Mouse (Mus musculus): ENCODE data around the gene Ifitm2. TPM values are rescaled to one million over a fixed set of nuclear protein-coding genes. Genes with fewer than 3 reads are reported as not detected.

Gene Ifitm2
- polyA plus RNA-seq, 1 experiment from 2014 or later, result 225 TPM

DNA sequence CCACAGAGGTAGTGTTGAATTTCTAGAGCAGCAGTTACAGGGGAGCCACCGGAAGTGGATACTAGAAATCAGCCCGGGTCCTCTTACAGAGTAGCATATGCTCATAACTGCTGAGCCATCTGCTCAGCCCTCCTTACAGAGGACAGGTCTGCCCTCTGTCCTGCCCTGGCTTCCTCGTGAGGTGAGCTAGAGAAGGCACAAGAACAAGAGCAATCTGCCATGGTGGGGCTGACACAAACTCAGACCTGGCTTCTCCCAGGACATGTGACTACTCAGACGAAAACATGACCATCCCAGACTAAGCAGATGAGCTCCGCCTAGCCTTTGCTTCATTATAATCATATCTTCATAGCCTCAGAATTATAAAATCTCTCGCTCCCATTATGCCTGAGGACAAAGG, 4.0 kb downstream of the Ifitm2 start:
- ATAC-seq (replicated peaks; ENCODE audit: low FRiP score) (no peak), DNase-seq (ENCODE audit: low spot score) (no peak)
- no peak overlapping the region for H3K4me2 ChIP-seq (ENCODE audit: low read depth, low read length, severe bottlenecking)
- WGBS, result 84% methylated on average over 6 of the region's 6 CpGs
- H3K27me3 ChIP-seq (ENCODE audit: control insufficient read depth, insufficient read depth, low read length), result 0 out of 2 replicates have a peak, but pooled peaks cover 2% of the 10 kb centered on the region
- H3K36me3 ChIP-seq (ENCODE audit: control insufficient read depth, insufficient read depth, low read length), result no peaks in the 10 kb centered on the region
- no peak overlapping the region for H3K9ac ChIP-seq (ENCODE audit: low read length)
- H3K27ac ChIP-seq (ENCODE audit: low read depth, low read length), result no peak overlapping the region
- H3K4me3 ChIP-seq (ENCODE audit: low read depth, low read length), result no peak overlapping the region
- no peaks in the 10 kb centered on the region for H3K9me3 ChIP-seq (ENCODE audit: control insufficient read depth, low read length)
- peaks cover 10% of the 10 kb centered on the region; the same call in 1 of the 2 replicates for H3K4me1 ChIP-seq (replicated peaks; ENCODE audit: control insufficient read depth, insufficient read depth, low read length)

DNA sequence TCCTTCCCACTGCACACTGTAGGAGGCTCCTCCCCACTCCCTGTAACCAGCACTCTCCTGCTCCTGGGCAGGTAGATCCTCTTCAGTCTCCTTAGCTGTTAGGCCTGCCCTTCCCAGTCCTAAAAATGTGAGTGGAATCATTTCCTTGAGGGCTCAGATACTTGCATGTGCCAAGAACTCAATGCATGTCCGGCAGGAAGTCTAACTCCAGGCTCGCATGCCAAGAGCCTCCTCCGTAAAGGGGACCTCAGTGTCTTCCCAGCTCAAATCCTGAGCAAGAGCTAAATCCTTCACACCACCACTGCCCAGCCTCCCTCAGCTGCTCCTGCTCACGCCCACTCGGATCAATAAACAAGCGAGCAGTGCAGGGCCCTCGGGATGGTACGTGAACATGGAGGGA, 4.7 kb downstream of the Ifitm2 start:
- no peak for ATAC-seq (replicated peaks; ENCODE audit: low FRiP score)
- Histone ChIP-seq H3K27ac (ENCODE audit: low read depth, low read length) (no peak overlapping the region), H3K4me2 (ENCODE audit: low read depth, low read length, severe bottlenecking) (no peak overlapping the region), H3K27me3 (ENCODE audit: control insufficient read depth, insufficient read depth, low read length) (no peaks in the 10 kb centered on the region), H3K4me1 (replicated peaks; ENCODE audit: control insufficient read depth, insufficient read depth, low read length) (peaks cover 8% of the 10 kb centered on the region; the same call in 1 of the 2 replicates), H3K36me3 (ENCODE audit: control insufficient read depth, insufficient read depth, low read length) (no peaks in the 10 kb centered on the region), H3K4me3 (ENCODE audit: low read depth, low read length) (no peak overlapping the region), H3K9me3 (ENCODE audit: control insufficient read depth, low read length) (no peaks in the 10 kb centered on the region), H3K9ac (ENCODE audit: low read length) (no peak overlapping the region)
- DNase-seq (ENCODE audit: low spot score), result no peak
- WGBS, result 60% methylated on average over 8 of the region's 8 CpGs

DNA sequence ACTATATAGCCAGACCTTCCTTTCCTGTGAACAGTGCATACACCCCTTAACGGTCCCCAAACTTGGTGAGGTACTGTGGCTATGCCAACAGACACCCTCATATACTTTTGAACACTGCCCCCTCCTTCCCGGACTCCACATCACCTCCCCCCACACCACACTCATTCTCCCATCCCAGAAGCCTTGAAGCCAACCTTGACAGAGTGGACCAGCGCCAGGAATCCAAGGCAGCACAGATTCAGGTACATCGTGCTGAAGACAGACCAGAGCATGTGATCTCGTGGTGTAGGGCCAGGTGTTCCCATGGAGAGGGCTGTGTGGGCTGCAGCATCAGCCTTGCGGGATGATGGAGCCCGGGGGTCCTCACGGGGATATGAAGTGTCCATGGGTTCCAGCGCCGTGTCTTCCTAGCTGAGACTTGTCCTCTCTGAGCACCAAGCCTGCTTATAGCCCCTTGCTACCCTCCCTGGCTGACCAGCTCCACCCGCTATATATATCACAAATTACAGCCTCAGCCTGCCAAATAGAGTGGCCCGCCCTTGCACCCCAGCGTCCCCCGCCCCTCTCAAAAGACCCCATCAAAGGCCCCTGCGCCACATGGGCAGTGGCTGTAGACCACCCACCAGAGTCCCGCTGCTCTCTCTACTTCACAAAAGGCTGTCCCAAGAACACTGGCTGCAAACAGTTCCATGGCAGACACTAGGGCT, 5.8 kb downstream of the Ifitm2 start, which contains the start of gene Ifitm5:
Ifitm5 (minus strand) TSS at position 468 of the 707 bp plus-strand sequence.
- Histone ChIP-seq H3K9me3 (ENCODE audit: control insufficient read depth, low read length) (no peaks in the 10 kb centered on the region), H3K4me1 (replicated peaks; ENCODE audit: control insufficient read depth, insufficient read depth, low read length) (peaks cover 8% of the 10 kb centered on the region; the same call in 1 of the 2 replicates), H3K27ac (ENCODE audit: low read depth, low read length) (no peak within 1 kb of the TSS), H3K4me3 (ENCODE audit: low read depth, low read length) (no peak within 1 kb of the TSS), H3K36me3 (ENCODE audit: control insufficient read depth, insufficient read depth, low read length) (no peaks in the 10 kb centered on the region), H3K9ac (ENCODE audit: low read length) (no peak within 1 kb of the TSS), H3K4me2 (ENCODE audit: low read depth, low read length, severe bottlenecking) (no peak within 1 kb of the TSS), H3K27me3 (ENCODE audit: control insufficient read depth, insufficient read depth, low read length) (no peaks in the 10 kb centered on the region)
- DNase-seq (ENCODE audit: low spot score) (no peak), ATAC-seq (replicated peaks; ENCODE audit: low FRiP score) (no peak)
- WGBS, result 74% methylated on average over 16 of the region's 16 CpGs

DNA sequence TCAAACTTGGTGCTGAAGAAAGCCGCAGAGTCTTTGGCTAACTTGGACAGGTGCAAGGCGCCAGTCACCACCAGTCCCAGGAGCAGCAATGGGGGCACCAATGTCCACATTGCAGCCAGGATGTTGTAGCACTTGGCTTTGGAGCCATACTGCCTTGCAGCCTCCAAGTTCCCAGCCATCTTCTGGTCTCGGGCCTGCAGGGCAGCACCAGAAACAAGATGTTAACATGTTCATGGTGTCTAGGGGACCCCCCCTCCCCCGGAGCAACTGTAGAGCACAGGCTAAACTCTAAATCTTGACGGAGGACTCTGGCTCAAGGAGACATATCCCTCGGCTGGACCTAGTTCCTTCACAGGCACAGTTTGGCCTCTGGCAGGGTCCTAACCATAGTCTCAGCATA, 6.5 kb downstream of the Ifitm2 start:
- Histone ChIP-seq H3K4me1 (replicated peaks; ENCODE audit: control insufficient read depth, insufficient read depth, low read length) (peaks cover 8% of the 10 kb centered on the region; the same call in 1 of the 2 replicates), H3K36me3 (ENCODE audit: control insufficient read depth, insufficient read depth, low read length) (no peaks in the 10 kb centered on the region), H3K4me2 (ENCODE audit: low read depth, low read length, severe bottlenecking) (no peak overlapping the region), H3K4me3 (ENCODE audit: low read depth, low read length) (no peak overlapping the region), H3K9me3 (ENCODE audit: control insufficient read depth, low read length) (no peaks in the 10 kb centered on the region), H3K27ac (ENCODE audit: low read depth, low read length) (no peak overlapping the region), H3K27me3 (ENCODE audit: control insufficient read depth, insufficient read depth, low read length) (no peaks in the 10 kb centered on the region), H3K9ac (ENCODE audit: low read length) (no peak overlapping the region)
- ATAC-seq (replicated peaks; ENCODE audit: low FRiP score) (no peak), DNase-seq (ENCODE audit: low spot score) (no peak)
- WGBS, result 91% methylated on average over 6 of the region's 6 CpGs

GRCm38 (mm10) chr7:140948161-140948560, 7.6 kb downstream of the Ifitm2 start:
- ATAC-seq (replicated peaks; ENCODE audit: low FRiP score), result no peak
- no peak overlapping the region for H3K27ac ChIP-seq (ENCODE audit: low read depth, low read length)

GRCm38 (mm10) chr7:140946980-140947379, 8.8 kb downstream of the Ifitm2 start:
- no peak for ATAC-seq (replicated peaks; ENCODE audit: low FRiP score)
- no peaks in the 10 kb centered on the region for H3K36me3 ChIP-seq (ENCODE audit: control insufficient read depth, insufficient read depth, low read length)
- 80% methylated on average over 7 of the region's 7 CpGs for WGBS

More at GRCm38 (mm10) chr7:140948161-140948560, 7.6 kb downstream of the Ifitm2 start:
- no peaks in the 10 kb centered on the region for H3K36me3 ChIP-seq (ENCODE audit: control insufficient read depth, insufficient read depth, low read length)
- H3K4me2 ChIP-seq (ENCODE audit: low read depth, low read length, severe bottlenecking), result no peak overlapping the region
- H3K4me1 ChIP-seq (replicated peaks; ENCODE audit: control insufficient read depth, insufficient read depth, low read length), result peaks cover 8% of the 10 kb centered on the region; the same call in 1 of the 2 replicates
- H3K4me3 ChIP-seq (ENCODE audit: low read depth, low read length), result no peak overlapping the region
- H3K9ac ChIP-seq (ENCODE audit: low read length), result no peak overlapping the region
- no peaks in the 10 kb centered on the region for H3K27me3 ChIP-seq (ENCODE audit: control insufficient read depth, insufficient read depth, low read length)
- 90% methylated on average over 8 of the region's 8 CpGs for WGBS
- no peak for DNase-seq (ENCODE audit: low spot score)
- H3K9me3 ChIP-seq (ENCODE audit: control insufficient read depth, low read length), result no peaks in the 10 kb centered on the region

GRCm38 (mm10) chr7:140946311-140946710, 9.5 kb downstream of the Ifitm2 start:
- H3K27me3 ChIP-seq (ENCODE audit: control insufficient read depth, insufficient read depth, low read length), result no peaks in the 10 kb centered on the region
- H3K36me3 ChIP-seq (ENCODE audit: control insufficient read depth, insufficient read depth, low read length), result no peaks in the 10 kb centered on the region
- 91% methylated on average over 10 of the region's 10 CpGs for whole genome bisulfite sequencing
- H3K27ac ChIP-seq (ENCODE audit: low read depth, low read length), result no peak overlapping the region
- DNase-seq (ENCODE audit: low spot score), result no peak
- no peaks in the 10 kb centered on the region for H3K9me3 ChIP-seq (ENCODE audit: control insufficient read depth, low read length)
- H3K4me2 ChIP-seq (ENCODE audit: low read depth, low read length, severe bottlenecking), result no peak overlapping the region
- no peak for ATAC-seq (replicated peaks; ENCODE audit: low FRiP score)
- H3K4me1 ChIP-seq (replicated peaks; ENCODE audit: control insufficient read depth, insufficient read depth, low read length), result peaks cover 10% of the 10 kb centered on the region; the same call in 1 of the 2 replicates
- H3K9ac ChIP-seq (ENCODE audit: low read length), result no peak overlapping the region
- H3K4me3 ChIP-seq (ENCODE audit: low read depth, low read length), result no peak overlapping the region

More at GRCm38 (mm10) chr7:140946980-140947379, 8.8 kb downstream of the Ifitm2 start:
- no peak for DNase-seq (ENCODE audit: low spot score)
- Histone ChIP-seq H3K4me1 (replicated peaks; ENCODE audit: control insufficient read depth, insufficient read depth, low read length) (peaks cover 10% of the 10 kb centered on the region; the same call in 1 of the 2 replicates), H3K9ac (ENCODE audit: low read length) (no peak overlapping the region), H3K4me2 (ENCODE audit: low read depth, low read length, severe bottlenecking) (no peak overlapping the region), H3K27ac (ENCODE audit: low read depth, low read length) (no peak overlapping the region), H3K9me3 (ENCODE audit: control insufficient read depth, low read length) (no peaks in the 10 kb centered on the region), H3K27me3 (ENCODE audit: control insufficient read depth, insufficient read depth, low read length) (no peaks in the 10 kb centered on the region), H3K4me3 (ENCODE audit: low read depth, low read length) (no peak overlapping the region)

GRCm38 (mm10) chr7:140945247-140945646, 10.5 kb downstream of the Ifitm2 start:
- 95% methylated on average over 5 of the region's 5 CpGs for WGBS

GRCm38 (mm10) chr7:140944236-140944635, 11.6 kb downstream of the Ifitm2 start:
- no peaks in the 10 kb centered on the region for H3K36me3 ChIP-seq (ENCODE audit: control insufficient read depth, insufficient read depth, low read length)
- DNase-seq (ENCODE audit: low spot score), result no peak
- ATAC-seq (replicated peaks; ENCODE audit: low FRiP score), result no peak
- H3K9me3 ChIP-seq (ENCODE audit: control insufficient read depth, low read length), result no peaks in the 10 kb centered on the region
- H3K9ac ChIP-seq (ENCODE audit: low read length), result no peak overlapping the region
- no peak overlapping the region for H3K27ac ChIP-seq (ENCODE audit: low read depth, low read length)
- no peaks in the 10 kb centered on the region for H3K27me3 ChIP-seq (ENCODE audit: control insufficient read depth, insufficient read depth, low read length)
- WGBS, result 94% methylated on average over 7 of the region's 7 CpGs
- no peak overlapping the region for H3K4me2 ChIP-seq (ENCODE audit: low read depth, low read length, severe bottlenecking)
- H3K4me3 ChIP-seq (ENCODE audit: low read depth, low read length), result no peak overlapping the region
- peaks cover 2% of the 10 kb centered on the region; the same call in 1 of the 2 replicates for H3K4me1 ChIP-seq (replicated peaks; ENCODE audit: control insufficient read depth, insufficient read depth, low read length)

More at GRCm38 (mm10) chr7:140945247-140945646, 10.5 kb downstream of the Ifitm2 start:
- Histone ChIP-seq H3K27me3 (ENCODE audit: control insufficient read depth, insufficient read depth, low read length) (no peaks in the 10 kb centered on the region), H3K27ac (ENCODE audit: low read depth, low read length) (no peak overlapping the region), H3K4me3 (ENCODE audit: low read depth, low read length) (no peak overlapping the region), H3K9me3 (ENCODE audit: control insufficient read depth, low read length) (no peaks in the 10 kb centered on the region), H3K4me2 (ENCODE audit: low read depth, low read length, severe bottlenecking) (no peak overlapping the region), H3K36me3 (ENCODE audit: control insufficient read depth, insufficient read depth, low read length) (no peaks in the 10 kb centered on the region), H3K4me1 (replicated peaks; ENCODE audit: control insufficient read depth, insufficient read depth, low read length) (peaks cover 2% of the 10 kb centered on the region; the same call in 1 of the 2 replicates), H3K9ac (ENCODE audit: low read length) (no peak overlapping the region)
- ATAC-seq (replicated peaks; ENCODE audit: low FRiP score), result no peak
- peak; percentile 41 for DNase-seq (ENCODE audit: low spot score)
